Mouse (Mus musculus): Measurements from ENCODE around the gene Ermp1.

Gene Ermp1

GRCm38 (mm10) chr19:29647651-29648549 lies at the start of gene Ermp1:
Ermp1 (minus strand) TSS chr19:29648415.
- DNase-seq (ENCODE audit: low spot score in 2 of 2), result peak; percentile 91 to 98

DNA sequence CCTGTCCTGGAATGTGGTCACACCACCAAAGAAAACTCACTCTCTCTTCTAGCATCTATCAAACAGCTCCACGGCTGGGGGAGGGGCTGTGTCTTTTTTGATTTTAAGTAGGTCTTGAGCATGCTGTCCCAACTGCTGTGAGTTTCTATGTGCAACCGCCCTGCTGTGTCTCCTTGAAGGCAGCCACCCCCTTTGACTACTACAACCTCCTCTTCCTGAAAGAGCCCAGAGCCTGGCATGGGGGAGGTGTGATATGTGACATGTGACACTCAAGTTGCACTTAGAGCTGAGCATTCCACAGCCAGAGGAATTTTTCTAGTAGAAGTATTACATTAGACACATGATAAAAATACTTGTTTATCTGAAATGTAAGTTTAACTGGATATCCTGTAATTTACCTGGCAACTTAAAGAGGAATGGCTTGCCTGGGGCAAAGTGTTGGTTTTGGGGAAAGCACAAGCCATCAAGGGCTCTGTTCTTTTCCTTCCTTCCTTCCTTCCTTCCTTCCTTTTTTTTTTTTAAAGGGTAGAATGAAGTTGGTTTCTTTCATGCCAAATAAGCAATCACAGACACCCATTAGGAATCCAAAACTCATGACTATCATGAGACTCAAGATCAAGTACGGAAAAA lies 49.1 kb upstream of the Ermp1 start, which contains the start of gene Mlana:
Mlana (plus strand) TSS at position 580 of the 630 bp plus-strand sequence.
- DNase-seq (ENCODE audit: low spot score in 2 of 2), result no peak

- DNase-seq (ENCODE audit: low spot score in 2 of 2), result no peak
Measured at GRCm38 (mm10) chr19:29696840-29697239, 48.6 kb upstream of the Ermp1 start.

GRCm38 (mm10) chr19:29696309-29696708 lies 48.1 kb upstream of the Ermp1 start:
- DNase-seq (ENCODE audit: low spot score in 2 of 2), result no peak

DNA sequence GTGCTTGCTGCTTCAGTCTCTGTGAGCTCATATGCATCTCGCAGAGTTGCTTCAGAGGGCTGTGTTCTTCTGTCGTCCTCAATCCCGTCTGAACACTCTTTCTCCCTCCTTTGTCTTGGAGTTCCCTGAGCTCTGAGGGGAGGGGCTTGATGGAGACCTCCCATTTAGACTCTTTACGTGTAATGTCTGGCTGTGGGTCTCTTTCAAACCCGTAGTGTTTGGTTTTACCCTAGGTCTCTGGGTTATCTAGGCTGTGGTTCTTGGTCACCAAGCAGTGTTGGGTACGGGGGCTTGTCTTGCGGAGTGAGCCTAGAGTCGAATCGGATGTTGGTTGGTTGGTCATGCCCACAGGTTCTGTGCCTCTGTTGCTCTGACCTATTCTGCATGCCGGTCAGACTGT lies 46.9 kb upstream of the Ermp1 start:
- no peak for DNase-seq (ENCODE audit: low spot score in 2 of 2)

- DNase-seq (ENCODE audit: low spot score in 2 of 2), result peak; percentile 49 to 64
Measured at GRCm38 (mm10) chr19:29683844-29684540, 35.8 kb upstream of the Ermp1 start.

DNA sequence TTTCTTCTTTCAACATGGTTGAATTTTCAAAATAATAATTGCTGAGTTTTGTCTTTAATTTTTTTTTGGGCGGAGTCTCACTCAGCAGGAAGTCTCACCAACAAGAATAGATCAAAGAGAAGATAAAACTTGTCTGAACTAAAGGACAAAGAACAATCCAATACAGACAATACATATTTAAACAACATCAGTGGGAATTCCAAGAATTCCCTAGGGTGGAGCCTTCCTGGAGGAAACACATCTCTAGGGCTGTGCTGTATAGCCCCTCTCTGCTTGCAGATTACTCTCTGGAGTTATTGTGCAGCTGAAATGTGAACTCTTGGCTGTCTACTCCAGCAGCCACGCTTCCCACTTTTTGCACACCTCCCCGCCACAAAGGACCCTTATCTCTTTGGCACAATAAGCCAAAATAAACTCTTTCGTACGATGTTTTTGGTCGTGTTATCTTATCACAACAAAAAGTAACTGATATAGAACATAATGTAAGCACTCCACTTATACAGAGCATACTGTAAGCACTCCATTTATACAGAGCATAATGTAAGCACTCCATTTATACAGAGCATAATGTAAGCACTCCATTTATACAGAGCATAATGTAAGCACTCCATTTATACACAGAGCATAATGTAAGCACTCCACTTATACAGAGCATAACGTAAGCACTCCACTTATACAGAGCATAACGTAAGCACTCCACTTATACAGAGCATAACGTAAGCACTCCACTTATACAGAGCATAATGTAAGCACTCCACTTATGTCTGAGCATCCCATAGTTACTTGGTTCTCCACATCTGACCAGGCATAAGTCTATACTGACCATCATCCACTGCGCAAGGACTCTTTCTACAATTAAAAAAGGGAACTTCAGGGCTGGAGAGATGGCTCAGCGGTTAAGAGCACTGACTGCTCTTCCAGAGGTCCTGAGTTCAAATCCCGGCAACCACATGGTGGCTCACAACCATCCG lies 32.3 kb upstream of the Ermp1 start:
- DNase-seq (ENCODE audit: low spot score in 2 of 2), result no peak

DNA sequence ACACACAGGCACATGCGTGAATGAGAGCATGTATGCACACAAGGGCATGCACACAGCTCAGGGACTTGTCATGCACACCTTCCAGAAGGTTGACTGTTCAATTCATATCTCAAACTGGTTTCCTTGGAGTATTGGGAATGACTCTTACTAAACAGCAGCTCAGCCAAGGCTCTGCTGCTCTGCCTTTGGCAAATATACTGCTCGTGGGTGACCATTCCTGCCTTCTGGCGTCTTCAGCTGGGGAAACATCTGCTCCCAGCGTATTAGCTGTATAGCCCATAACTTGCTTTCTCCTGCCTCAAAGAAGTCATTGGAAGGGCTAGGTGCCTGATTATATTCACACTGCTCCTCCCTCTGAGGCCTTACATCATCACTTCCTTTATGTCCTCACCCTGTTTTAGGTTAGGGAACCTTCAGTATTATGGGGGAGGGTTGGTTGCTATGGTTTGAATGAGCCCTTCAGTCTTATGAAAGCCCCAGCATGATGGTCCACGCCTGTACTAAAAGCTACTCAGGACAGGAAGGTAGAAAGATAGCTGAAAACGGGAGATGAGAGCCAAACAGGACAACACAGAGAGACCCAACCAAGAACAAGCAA lies 30.1 kb upstream of the Ermp1 start:
- DNase-seq (ENCODE audit: low spot score in 2 of 2), result no peak

- DNase-seq (ENCODE audit: low spot score in 2 of 2), result peak in 1 of 2 experiments; percentile 19
Measured at GRCm38 (mm10) chr19:29676479-29677193, 28.4 kb upstream of the Ermp1 start.

GRCm38 (mm10) chr19:29675562-29676078 lies 27.4 kb upstream of the Ermp1 start:
- peak in 1 of 2 experiments; percentile 38 for DNase-seq (ENCODE audit: low spot score in 2 of 2)

- DNase-seq (ENCODE audit: low spot score in 2 of 2), result no peak
Measured at GRCm38 (mm10) chr19:29674946-29675345, 26.7 kb upstream of the Ermp1 start.

DNA sequence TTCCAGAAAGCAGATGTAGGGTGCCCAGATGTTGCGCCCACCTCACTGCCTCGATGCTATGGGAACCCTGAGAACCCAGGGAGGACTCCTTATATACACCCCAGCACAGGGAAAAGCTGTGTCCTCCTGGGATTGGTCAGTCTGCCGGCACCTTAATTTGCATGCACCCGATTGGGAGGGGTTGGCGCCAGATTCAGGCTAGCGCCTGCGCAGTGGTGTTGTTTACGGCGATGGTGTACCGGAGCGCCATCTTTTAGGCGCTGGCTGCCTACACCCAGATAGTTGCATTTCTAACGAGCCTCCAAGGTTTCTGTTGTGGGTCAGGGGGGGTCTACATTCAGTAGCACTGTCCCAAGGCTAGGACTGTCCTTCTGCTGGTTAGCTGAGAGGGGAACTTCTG lies 24.4 kb upstream of the Ermp1 start:
- DNase-seq (ENCODE audit: low spot score in 2 of 2), result no peak

GRCm38 (mm10) chr19:29671160-29671559 lies 22.9 kb upstream of the Ermp1 start:
- no peak for DNase-seq (ENCODE audit: low spot score in 2 of 2)

- DNase-seq (ENCODE audit: low spot score in 2 of 2), result no peak
Measured at GRCm38 (mm10) chr19:29670247-29670646, 22.0 kb upstream of the Ermp1 start.

GRCm38 (mm10) chr19:29668135-29668534 lies 19.9 kb upstream of the Ermp1 start:
- no peak for DNase-seq (ENCODE audit: low spot score in 2 of 2)

DNA sequence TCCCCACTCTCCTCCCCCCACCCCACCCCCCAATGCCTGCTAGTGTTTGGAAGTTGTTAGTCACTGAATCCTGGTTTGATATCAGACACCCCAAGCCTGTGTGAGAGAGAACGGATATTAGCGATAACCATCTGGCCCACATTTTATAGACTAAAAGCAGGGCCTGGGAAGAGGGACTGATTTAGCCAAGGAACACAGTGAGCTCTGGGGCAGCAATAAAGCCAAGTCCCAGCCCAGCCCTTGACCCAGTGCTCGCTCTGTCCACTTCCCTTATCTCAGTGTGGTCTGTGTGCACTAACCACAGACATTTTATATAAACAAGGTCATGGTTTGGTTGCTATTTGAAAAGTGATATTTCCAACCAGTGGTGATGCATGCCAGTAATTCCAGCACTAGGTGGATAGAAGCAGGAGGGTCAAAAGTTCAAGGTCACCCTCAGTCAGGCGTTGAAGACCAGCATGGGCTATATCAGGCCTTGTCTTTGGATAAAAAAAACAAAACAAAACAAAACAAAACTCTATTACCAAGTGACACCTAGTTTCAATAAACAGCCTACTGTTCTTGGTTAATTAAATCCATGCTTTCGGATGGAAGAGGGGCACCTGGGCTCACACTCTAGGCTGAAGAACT lies 18.9 kb upstream of the Ermp1 start:
- peak in 1 of 2 experiments; percentile 69 for DNase-seq (ENCODE audit: low spot score in 2 of 2)

DNA sequence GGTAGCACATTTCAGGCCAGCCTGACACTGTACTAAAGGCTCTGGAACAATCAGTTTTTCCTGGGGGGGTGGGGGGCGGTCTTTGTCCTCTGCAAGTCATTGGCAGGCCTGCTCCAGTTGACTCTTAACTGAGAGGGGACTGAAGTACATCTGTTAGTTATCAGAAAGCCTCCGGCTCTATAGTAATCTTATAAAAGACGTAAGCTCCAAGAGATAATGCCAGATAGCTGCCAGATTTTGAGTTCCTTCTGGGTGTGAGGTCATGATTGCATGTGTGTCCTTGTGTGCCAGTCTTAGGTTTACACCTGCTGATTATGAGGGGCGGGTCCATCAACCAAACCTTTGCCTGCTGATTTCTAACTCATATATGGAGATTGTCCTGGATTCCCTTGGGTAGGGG lies 17.9 kb upstream of the Ermp1 start:
- DNase-seq (ENCODE audit: low spot score in 2 of 2), result no peak

- no peak for DNase-seq (ENCODE audit: low spot score in 2 of 2)
Measured at GRCm38 (mm10) chr19:29664934-29665333, 16.7 kb upstream of the Ermp1 start.

GRCm38 (mm10) chr19:29663780-29664179 lies 15.6 kb upstream of the Ermp1 start:
- DNase-seq (ENCODE audit: low spot score in 2 of 2), result no peak

Data from urinary bladder, adult 18-20 months (tissue).